Mouse (Mus musculus) cerebellum, postnatal 36 days (tissue): ENCODE data around the gene Cdc42bpb.

Experiments used
- DNase-seq, 2 experiments: peaks; one replicate each; pipeline ENCODE4 v3.0.0; 2021 to 2022; ENCODE audit warnings: mixed read lengths in 2 of 2

Gene Cdc42bpb

GRCm38 (mm10) chr12:111385883-111386641 lies 8.5 kb upstream of the Cdc42bpb start:
- no peak for DNase-seq

- no peak for DNase-seq
Measured at GRCm38 (mm10) chr12:111378812-111379211, 1.3 kb upstream of the Cdc42bpb start.

- peak in 1 of 2 experiments; percentile 58 for DNase-seq
Measured at GRCm38 (mm10) chr12:111377986-111378490, 520 bp upstream of the Cdc42bpb start.

GRCm38 (mm10) chr12:111376826-111377331 lies 639 bp downstream of the Cdc42bpb start:
- no peak for DNase-seq

- DNase-seq, result no peak
Measured at GRCm38 (mm10) chr12:111376053-111376452, 1.5 kb downstream of the Cdc42bpb start.

GRCm38 (mm10) chr12:111375559-111375958 lies 2.0 kb downstream of the Cdc42bpb start:
- DNase-seq, result no peak

- no peak for DNase-seq
Measured at GRCm38 (mm10) chr12:111374727-111375126, 2.8 kb downstream of the Cdc42bpb start.

- no peak for DNase-seq
Measured at GRCm38 (mm10) chr12:111373411-111373810, 4.1 kb downstream of the Cdc42bpb start.

- no peak for DNase-seq
Measured at GRCm38 (mm10) chr12:111371905-111372304, 5.6 kb downstream of the Cdc42bpb start.

GRCm38 (mm10) chr12:111370249-111370648 lies 7.3 kb downstream of the Cdc42bpb start:
- no peak for DNase-seq

- no peak for DNase-seq
Measured at GRCm38 (mm10) chr12:111367065-111367464, 10.5 kb downstream of the Cdc42bpb start.

- no peak for DNase-seq
Measured at GRCm38 (mm10) chr12:111364234-111364633, 13.3 kb downstream of the Cdc42bpb start.

- DNase-seq, result no peak
Measured at GRCm38 (mm10) chr12:111361319-111362098, 16.0 kb downstream of the Cdc42bpb start.

- peak; percentile 70 to 71 for DNase-seq
Measured at GRCm38 (mm10) chr12:111360671-111361070, 16.8 kb downstream of the Cdc42bpb start.

- DNase-seq, result peak; percentile 53 to 60
Measured at GRCm38 (mm10) chr12:111356216-111356615, 21.3 kb downstream of the Cdc42bpb start.

GRCm38 (mm10) chr12:111354142-111354541 lies 23.4 kb downstream of the Cdc42bpb start:
- DNase-seq, result no peak

- no peak for DNase-seq
Measured at GRCm38 (mm10) chr12:111353439-111353915, 24.0 kb downstream of the Cdc42bpb start.

GRCm38 (mm10) chr12:111353008-111353407 lies 24.5 kb downstream of the Cdc42bpb start:
- no peak for DNase-seq

- no peak for DNase-seq
Measured at GRCm38 (mm10) chr12:111352520-111352919, 25.0 kb downstream of the Cdc42bpb start.

GRCm38 (mm10) chr12:111349540-111350231 lies 27.8 kb downstream of the Cdc42bpb start:
- DNase-seq, result peak in 1 of 2 experiments; percentile 34

- no peak for DNase-seq
Measured at GRCm38 (mm10) chr12:111343956-111344355, 33.6 kb downstream of the Cdc42bpb start.

- no peak for DNase-seq
Measured at GRCm38 (mm10) chr12:111340692-111341091, 36.8 kb downstream of the Cdc42bpb start.
